Mouse (Mus musculus): ENCODE results near the gene Vmn1r232. TPM values are rescaled to one million over a fixed set of nuclear protein-coding genes. Genes with fewer than 3 reads are reported as not detected.

The Vmn1r232 gene
- not detected for total RNA-seq (2021)
- long read RNA-seq, experiment 1 = 0 reads
- long read RNA-seq, experiment 2 = 0 reads

- no peak for DNase-seq (ENCODE audit: low spot score in 2 of 2)
Measured at GRCm38 (mm10) chr17:20919614-20920013, at the start of gene Vmn1r232. Gene Vmn1r232 (minus strand): TSS chr17:20919714.

DNA sequence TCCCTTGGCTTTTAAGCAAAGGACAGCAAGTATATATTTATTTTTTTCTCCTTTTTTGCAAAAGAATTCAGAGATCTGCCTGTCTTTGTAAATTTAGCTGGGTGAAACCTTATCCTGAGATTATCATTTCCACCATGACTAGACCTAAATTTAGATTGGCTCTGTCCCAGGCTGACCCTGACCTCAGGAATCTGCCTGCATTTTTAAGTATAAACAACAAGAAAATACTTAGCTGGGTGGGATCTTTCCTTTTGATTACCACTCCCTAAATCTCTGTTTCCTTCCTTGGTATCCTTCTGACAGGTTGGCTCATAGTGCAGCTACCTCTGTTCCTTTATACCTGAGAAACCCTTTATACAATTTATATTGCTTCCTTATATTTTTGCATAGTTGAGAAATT lies 47.2 kb upstream of the Vmn1r232 start:
- DNase-seq (ENCODE audit: low spot score in 2 of 2) = no peak

GRCm38 (mm10) chr17:20965421-20965820 lies 45.9 kb upstream of the Vmn1r232 start:
- DNase-seq (ENCODE audit: low spot score in 2 of 2) = no peak

DNA sequence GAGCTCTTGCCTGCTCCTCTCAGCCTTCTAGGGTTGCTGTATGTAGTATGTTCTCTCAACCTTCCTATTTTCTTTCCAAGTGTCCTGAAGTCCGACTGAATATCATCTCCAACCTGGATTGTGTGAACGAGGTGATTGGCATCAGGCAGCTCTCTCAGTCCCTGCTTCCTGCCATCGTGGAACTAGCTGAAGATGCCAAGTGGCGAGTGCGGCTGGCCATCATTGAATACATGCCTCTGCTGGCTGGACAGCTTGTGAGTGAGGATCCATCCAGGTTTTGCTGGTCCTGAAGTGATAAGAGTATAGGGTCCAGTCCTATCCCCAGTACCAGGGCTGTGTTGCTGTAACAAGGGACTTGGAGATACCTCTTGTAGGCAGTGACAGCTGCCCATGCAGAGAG lies 40.9 kb upstream of the Vmn1r232 start:
- DNase-seq (ENCODE audit: low spot score in 2 of 2) = no peak

DNA sequence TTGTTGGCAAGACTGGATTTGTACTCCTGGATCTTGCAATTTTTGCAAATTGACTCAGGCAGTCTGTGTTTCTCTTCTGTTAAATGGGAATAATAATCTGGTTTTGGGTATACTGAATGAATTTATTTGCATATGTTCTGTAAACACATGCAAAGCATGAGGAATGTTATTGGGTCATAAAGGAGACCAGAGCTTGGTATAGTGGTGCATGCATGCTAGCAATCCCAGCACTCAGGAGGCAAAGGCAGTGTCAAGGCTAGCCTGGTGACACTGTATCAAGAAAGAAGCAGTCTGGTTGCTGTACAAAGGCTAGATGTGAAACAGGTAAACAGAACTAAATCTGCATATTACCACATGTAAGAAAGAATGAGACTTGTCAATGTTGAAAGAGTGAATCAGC lies 27.1 kb upstream of the Vmn1r232 start:
- no peak for DNase-seq (ENCODE audit: low spot score in 2 of 2)

DNA sequence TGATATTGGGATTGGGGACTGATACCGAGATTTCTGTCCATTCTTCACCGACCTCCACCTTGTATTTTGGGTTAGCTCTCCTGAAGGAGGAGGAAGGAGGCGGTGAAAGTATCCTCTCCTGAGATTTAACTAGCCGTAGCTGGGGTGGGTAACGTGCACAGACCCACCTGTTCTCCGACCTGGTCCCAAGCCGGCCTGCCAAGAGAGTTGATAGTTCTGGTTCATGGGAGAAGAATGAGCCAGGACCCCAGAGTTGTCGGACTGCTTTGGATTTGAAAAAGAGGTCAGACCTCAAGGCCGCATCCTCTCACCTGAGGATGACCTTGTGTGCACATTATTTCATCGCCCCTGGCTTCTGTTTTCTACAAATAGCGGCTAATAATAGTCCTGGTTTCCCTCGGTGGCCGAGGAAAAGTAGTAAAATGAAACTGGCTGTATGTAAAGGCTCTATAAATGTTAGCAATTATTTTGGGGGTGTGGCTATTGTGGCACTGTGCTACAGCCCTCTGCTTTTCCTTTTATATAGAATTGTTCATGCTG lies 26.6 kb upstream of the Vmn1r232 start:
- DNase-seq (ENCODE audit: low spot score in 2 of 2) = no peak

GRCm38 (mm10) chr17:20944985-20945891 lies 25.7 kb upstream of the Vmn1r232 start, which contains the start of gene Ppp2r1a:
Gene Ppp2r1a (plus strand): TSS chr17:20945311.
- DNase-seq (ENCODE audit: low spot score in 2 of 2) = peak; percentile 89 to 95

GRCm38 (mm10) chr17:20944226-20944625 lies 24.7 kb upstream of the Vmn1r232 start:
- DNase-seq (ENCODE audit: low spot score in 2 of 2) = no peak

GRCm38 (mm10) chr17:20904991-20905390 lies 14.5 kb downstream of the Vmn1r232 start, which contains the start of gene Vmn1r231:
Gene Vmn1r231 (minus strand): TSS chr17:20905091.
- no peak for DNase-seq (ENCODE audit: low spot score in 2 of 2)

Other genes with a start within 250 kb of the Vmn1r232 start
- not detected for gene Vmn1r226, start 236.9 kb downstream of the Vmn1r232 start, total RNA-seq (2021)
- gene Vmn1r227, start 189.9 kb downstream of the Vmn1r232 start, total RNA-seq (2021) = not detected
- gene Vmn1r228, start 133.6 kb downstream of the Vmn1r232 start, total RNA-seq (2021) = not detected
- not detected for gene Vmn1r229, start 108.2 kb downstream of the Vmn1r232 start, total RNA-seq (2021)
- not detected for gene Vmn1r230, start 79.3 kb downstream of the Vmn1r232 start, total RNA-seq (2021)
- gene Vmn1r231, start 14.6 kb downstream of the Vmn1r232 start, total RNA-seq (2021) = not detected
- gene Ppp2r1a, start 25.6 kb upstream of the Vmn1r232 start, total RNA-seq (2021) = 100 to 1,000 TPM; 340 to 365 TPM
- not detected for gene Vmn1r233, start 76.8 kb upstream of the Vmn1r232 start, total RNA-seq (2021)
- gene Zfp160, start 89.2 kb upstream of the Vmn1r232 start, total RNA-seq (2021) = 10 to 100 TPM; 31.5 to 32.3 TPM